Mouse (Mus musculus): ENCODE data around the gene Slc50a1.

DNA sequence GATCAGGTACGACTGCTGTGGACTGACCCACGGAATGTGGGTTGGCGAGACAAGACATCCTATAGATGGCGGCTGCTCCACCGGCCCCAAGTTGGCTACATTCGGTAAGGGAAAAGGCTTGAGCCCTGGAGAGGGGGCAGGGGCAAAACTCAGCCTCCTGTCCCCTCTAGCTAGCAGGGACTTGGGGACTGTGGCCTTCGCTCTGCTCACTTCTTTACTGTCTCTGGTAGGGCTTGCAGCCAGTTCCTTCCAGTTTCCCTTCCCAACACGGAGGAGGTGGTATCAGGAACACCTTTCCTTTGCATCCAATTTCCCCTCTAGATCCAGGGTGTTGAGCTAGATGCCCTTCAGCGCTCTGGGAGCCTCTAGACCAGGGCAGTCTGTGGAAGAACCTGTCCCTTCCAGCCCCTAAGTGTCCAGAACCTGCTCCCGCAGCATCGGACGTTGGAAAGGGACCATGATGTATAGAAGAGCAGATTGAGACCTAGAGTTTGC, 45.0 kb downstream of the Slc50a1 start:
- TF ChIP-seq CTCF (IDR thresholded peaks at IDR 0.05; ENCODE audit: insufficient read depth, low read depth, low read length): no peak
- no peak for TF ChIP-seq POLR2A (IDR thresholded peaks at IDR 0.05; ENCODE audit: insufficient read depth, low read depth, low read length)
